Mouse (Mus musculus) ovary, postnatal 36 days (tissue): ENCODE data around the gene B4galt1.

Experiments
- DNase-seq: peaks from one replicate; pipeline ENCODE4 v3.0.0; 2022; ENCODE audit warnings: low spot score, mixed read lengths

Gene B4galt1

DNA sequence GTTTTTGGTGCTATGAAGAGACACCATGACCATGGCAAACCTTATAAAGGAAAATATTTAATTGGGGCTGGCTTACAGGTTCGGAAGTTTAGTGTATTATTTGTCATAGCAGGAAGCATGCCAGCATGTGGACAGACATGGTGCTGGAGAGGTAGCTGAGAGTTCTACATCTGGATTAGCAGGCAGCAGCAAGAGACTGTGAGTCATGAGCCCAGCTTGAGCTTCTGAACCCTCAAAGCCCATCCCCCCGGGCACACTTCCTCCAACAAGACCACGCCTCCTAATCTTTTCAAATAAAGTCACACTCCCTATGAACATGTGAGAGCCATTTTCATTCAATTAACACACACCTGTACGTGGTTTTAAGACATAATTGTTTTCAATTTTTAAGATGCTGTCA is 77.4 kb downstream of the B4galt1 start:
- DNase-seq = no peak

DNA sequence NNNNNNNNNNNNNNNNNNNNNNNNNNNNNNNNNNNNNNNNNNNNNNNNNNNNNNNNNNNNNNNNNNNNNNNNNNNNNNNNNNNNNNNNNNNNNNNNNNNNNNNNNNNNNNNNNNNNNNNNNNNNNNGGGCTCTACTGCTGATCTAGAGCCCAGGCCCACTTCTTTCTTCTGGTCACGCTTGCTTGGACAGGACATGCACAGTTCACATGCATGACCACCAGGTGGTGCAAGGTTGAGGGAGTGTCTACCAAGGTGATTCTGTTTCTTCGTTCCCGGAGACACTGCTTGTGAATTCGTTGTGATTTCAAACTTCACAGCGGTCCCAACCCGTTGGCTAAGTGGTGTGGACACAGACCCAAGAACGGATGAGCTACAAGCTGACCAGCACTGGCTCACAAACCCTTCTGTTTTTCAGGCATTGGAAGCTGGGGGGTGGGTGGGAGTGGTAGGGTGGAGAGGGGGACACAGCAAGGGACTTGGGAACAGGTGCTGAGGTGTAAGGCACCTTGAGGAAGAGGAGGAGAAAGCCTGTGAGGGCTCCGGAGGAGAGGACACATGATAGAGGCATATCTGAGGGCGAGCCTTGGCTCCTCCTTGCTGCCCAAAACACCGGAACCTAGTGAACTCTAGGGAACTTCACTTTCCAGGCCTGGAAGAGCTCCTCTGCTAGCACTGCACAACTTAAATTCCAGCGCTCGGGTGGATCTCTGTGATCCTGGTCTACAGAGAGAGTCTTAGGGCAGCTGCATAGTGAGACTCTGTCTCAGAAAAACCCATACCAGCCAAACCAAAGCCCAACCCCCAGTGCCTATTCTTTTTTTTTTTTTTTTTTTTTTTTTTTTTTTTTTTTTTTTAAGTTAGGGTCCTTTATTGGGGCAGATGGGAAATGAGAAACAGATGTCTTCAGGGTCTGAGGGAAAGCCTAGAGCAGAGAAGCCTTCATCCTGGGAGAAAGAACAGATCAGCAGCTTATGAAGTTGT is 79.2 kb downstream of the B4galt1 start:
- DNase-seq = peak; percentile 74

DNA sequence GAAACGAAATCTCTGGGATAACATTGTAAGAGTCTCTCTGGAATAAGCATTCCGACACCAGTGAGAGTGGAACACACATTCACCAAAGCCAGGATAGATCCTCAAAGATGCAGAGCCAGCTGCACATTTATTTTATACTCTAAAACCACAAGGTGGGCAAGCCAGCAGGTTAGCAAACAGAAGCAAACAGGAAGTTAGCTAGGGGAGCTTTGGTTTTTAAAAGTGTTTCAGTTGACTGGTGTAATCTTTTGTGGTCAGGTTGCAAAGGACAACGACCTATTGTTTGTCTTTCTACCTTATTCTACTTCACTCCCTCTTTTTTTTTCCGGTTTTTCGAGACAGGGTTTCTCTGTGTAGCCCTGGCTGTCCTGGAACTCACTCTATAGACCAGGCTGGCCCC is 93.9 kb downstream of the B4galt1 start:
- no peak for DNase-seq

DNA sequence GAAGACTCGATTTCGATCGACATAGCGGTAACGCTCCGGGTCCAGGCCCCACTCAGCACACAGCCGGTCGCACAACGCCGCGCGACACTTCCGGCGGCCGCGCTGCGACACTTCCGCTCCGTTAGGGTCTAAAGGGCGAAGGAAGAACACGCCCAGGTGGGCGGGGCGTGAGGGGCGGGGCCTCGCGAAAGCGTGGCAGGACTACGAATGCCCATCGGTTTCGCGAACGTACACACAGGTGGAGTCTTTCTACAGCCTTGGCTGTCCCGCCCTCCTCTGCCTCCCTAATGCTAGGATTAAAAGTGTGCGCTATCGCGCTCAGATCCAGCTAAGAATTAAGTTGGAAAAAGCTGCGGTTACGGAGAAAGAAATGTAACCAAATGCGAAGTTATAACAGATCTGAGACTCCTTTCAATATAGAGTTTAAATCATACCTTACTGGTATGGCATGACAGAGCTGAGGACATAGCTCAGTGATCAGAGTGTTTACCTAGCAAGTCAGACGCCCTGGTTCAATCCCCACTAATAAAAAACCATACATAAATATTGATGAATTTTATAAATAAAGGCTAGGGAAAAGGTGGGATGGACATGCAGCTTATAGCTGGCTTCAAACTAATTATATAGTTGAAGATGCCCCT is 95.9 kb downstream of the B4galt1 start, which contains the start of gene Smu1:
TSS of gene Smu1 (minus strand) at position 144 of the 641 bp plus-strand sequence.
- peak; percentile 95 for DNase-seq

DNA sequence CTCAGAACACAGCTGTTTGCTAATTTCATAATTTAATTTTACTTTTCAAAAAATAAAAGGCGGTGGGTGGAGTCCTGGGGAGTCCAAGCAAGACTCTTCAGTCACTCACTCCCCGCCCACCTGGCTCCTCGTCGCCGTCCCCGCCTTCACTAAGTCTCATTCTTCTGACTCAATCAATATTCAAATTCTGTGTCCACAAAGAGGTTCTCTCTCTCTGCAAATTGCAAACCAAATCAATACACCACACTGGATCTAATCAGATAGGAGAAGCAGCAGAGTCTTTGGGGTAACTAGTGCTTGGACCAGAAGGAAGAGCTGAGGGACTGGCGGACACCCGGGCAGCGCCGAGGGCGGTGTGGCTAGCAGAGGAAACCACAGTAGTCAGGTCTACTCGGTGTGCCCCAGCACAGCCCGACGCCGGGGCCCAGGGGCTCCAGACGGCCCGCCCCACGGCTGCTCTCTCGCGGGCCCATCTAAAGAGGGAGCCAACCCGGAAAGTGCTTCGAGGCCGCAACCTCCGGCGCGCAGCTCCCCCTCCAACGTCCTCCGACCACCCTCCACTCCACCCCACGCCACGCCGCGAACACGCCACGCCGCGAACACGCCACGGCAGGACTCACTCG is 96.5 kb downstream of the B4galt1 start:
- no peak for DNase-seq
